Mouse (Mus musculus): ENCODE measurements around the gene Tra2a.

GRCm38 (mm10) chr6:49212931-49213580, 50.8 kb downstream of the Tra2a start:
- TF ChIP-seq CTCF (IDR thresholded peaks at IDR 0.05; ENCODE audit: control insufficient read depth, insufficient read depth, low read length) (no peak), POLR2A (IDR thresholded peaks at IDR 0.05; ENCODE audit: borderline replicate concordance, control insufficient read depth, low read depth, low read length) (no peak)
